Mouse (Mus musculus) thymus, postnatal 10 days (tissue): ENCODE data around the gene Tmem251.
A peak's percentile ranks its signal among the peaks of the same experiment; 100 is the strongest.

Source experiments
- DNase-seq, 2 experiments: peaks; one replicate each; pipeline ENCODE4 v3.0.0; 2021; ENCODE audit warnings: low spot score in 2 of 2

Tmem251 gene

DNA sequence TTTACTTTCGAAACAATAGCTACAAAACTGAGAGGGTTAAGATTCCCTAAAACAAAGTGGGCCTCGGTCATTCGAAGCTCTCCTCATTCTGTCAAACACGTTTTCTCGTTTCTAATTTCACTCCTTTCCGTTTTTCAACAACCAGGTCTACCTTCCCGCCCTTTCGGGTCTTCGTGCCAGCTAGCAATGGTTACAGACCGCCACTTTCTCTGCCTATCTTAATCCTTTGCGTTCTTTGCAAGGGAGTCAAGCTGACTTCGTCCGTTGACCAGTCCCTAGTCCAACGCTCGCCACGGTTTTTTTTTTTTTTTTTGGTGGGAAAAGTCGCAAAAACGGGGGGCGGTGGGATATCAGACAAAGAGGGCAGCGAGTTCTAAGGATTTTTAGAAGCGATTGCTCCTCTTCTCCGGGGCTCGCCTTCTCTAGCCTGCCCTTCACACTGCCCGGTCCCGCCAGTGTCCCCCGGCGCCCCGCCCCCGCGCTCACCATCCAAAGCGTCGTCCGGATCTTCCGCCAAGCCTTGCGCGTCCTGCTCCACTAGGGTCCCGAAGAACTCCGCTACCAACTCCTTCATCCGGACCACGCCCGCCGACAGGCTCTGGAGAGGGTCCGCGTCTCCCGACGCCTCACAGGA, 13.6 kb downstream of the Tmem251 start:
- no peak for DNase-seq

DNA sequence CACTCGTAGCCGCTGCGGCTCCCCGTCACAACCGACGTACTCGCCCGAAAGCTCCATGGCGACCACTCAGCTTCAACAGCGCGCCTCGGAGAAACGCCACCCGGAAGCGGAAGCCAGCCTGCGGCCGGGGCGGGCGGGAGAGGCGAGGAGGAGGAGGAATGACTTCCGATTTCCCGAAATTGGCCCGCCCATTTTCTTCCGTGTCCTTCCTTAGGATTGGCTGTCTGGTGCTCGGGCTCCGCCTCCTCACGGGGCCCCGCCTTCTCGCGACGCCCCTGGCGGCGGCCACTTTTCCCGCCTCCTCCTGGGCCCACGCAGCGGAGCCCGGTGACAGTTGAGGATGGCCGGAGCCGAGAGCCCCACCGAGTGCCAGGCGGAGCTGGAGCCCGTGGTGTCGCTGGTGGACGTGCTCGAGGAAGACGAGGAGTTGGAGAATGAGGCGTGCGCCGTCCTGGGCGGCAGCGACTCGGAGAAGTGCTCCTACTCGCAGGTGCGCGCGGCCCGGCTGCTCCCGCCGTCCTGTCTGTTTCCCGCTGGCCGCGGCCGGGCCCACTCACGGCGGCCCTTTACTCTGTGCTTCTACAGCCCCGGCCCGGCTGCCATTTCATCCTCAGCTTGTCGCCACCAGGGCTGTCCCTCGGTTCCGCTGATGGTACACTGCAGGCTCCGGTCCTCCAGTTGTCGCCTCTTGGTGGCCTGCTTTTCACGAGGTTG, 14.3 kb downstream of the Tmem251 start, which contains the start of the genes Gm28051, Gon7 and Ubr7:
Gm28051 (minus strand) TSS at position 77 of the 714 bp plus-strand sequence.
Gon7 (minus strand) TSS at position 115 of the 714 bp plus-strand sequence.
Ubr7 (plus strand) TSS at position 279 of the 714 bp plus-strand sequence.
- peak; percentile 93 to 94 for DNase-seq

DNA sequence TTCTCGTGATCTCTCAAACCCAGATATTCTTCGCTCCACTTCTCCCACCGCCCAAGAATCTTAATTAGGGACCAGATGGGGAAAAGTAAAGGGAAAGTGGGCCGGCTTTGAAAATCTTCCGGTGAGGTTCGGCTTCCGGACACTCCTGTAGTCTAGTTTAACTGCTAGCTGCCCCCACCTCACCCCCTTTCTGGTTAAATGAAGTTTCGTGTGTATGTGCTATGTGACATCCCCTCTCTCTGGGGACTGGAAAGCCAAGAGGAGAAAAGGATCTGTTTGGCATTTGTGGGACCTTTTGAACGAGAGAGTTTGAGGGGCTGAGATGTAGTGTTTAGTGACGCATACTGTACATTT, 14.8 kb downstream of the Tmem251 start, which contains the start of gene Gm20604:
Gm20604 (minus strand) TSS at position 270 of the 354 bp plus-strand sequence.
- no peak for DNase-seq

DNA sequence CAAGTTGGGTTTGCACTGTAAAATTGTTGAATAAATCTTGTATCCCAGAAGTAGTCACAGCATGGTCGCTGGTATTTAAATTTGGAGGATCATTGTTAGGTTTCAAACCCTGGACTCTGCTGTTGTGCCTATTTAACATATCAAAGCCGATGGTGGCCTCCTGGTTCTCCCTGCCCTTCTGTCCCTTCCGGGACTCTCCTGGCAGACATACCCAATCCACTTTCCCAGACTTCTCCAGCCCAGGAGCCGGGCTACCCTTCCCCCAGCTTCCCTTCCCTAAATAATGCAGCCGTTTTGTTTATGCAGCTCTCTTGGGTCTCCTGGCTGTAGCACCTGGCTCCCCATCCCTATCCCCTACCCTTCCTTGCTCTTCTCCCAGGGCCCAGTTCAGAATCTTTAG, 15.4 kb downstream of the Tmem251 start:
- no peak for DNase-seq

DNA sequence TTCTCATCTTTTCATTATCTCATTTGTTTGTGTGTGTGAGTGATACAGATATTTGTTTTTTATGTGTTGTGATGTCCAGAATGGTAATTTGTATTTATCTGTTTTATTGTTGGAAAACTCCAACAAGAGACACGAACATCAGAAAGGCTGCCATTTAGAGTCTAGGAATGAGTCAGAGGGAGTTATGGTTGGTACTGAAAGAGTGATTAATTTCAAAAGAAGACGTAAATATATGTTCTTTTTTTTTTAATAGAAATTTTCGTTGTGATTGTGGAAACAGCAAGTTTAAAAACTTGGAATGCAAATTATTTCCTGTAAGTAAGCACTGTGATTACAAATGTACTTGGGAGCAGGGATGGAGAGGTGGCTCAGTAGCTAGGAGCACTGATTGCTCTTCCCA, 18.1 kb downstream of the Tmem251 start:
- no peak for DNase-seq

DNA sequence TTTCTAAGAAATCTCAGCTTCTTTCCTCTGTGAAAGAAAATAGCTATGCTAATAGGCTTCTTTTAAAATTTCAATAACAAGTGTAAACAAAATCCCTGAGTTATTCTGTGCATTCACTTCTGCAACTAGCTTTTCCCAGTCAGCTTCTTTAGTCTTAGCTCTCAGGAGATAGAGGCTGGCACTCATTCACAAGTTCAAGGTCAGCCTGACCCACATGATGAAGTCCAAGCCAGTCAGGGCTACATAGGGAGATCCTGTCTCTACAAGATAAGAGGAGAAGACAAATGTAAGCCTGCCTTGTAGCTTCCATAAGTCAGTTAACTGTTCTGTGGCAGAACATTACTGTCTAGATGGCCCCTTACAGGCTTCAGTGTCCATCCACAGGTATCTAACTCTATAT, 20.1 kb downstream of the Tmem251 start:
- DNase-seq = no peak

DNA sequence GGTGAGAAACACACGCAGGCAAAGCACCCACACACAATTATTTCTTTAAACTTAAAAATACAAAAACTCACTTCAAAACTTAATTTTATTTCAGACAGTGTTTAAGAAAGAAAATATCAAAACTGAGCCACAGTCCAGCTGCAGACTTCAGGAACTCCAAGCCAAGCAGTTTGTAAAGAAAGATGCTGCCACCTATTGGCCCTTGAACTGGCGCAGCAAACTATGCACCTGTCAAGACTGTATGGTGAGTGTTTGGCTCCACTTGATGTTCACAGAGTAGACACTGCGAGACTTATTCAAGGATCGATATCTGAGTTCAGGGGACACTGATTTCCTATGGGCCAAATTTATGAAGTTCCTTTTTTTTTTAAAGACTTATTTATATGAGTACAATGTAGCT, 25.4 kb downstream of the Tmem251 start:
- DNase-seq = no peak

DNA sequence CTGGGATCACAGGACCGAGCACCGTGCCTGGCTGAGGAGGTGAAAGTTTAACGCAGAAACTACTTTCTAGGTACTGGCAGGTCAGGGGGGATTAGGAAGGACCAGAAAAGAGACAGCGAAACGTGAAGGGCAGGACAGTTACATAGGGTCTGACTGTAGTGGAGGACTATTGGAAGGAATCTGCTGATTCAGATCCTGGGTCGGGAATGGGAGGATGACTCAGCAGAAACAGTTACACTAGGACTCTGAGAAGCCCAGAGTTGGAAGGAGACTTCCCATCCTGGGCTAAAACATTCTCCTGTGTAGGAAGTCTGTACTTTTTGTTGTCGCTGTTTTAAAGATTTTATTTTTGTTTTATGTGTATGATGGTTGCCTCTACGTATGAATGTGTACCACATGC, 28.0 kb downstream of the Tmem251 start:
- no peak for DNase-seq

DNA sequence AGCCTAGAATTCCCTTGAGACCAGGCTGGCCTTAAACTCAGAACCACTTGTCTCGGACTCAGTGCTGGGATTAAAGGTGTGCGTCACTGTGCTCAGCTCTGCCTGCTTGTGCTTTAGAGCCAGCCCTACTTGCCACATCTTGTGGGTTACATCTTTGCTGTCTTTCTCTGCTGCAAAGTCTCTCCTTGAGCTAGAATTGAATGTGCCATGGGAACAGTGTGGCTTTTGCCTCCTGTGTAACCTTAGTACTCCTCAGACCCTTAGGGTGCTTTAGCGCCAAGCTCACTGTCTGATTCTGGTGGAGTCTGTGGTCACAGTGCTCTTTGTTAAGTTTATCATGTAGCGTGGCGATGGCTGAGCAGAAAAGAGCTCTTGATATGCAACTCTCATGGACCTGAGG, 29.1 kb downstream of the Tmem251 start:
- no peak for DNase-seq

DNA sequence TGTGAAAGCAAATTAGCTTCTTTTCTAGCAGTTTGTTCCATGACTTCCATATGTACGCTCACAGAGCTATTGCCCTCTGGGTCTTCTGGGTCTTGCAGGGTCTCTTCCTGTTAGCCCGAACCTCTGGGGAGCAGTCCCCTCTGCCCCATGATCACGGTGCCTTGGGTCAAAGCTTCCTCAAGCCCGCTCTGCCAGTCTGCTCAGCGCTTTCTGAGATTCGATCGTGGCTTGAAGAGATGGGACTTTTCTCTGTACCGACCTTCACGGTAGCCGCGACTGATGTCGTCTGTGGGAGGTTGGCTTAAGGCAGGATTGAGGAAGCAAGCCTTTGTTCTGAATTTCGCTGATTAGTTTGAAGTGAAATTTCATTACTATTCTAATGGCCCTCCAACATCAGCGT, 32.5 kb downstream of the Tmem251 start:
- no peak for DNase-seq

DNA sequence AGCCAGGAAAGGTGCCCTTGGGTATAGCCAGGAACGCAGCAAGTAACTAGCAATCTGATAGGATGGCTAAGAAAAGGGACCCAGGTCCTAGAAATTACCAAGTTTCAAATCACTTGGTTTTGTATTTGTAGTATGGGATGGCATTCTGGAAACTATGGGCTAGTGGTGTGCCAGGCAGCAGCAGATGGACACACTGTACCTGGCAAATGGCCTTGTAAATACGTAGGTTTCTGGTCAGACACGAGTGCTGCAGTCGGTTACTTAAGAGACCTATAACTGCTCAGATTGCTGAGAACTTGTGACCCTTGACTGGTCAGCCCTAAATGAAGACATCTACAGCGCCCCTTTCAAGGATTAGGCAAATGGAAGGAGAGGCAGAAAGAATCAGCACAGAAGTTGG, 34.6 kb downstream of the Tmem251 start:
- no peak for DNase-seq

DNA sequence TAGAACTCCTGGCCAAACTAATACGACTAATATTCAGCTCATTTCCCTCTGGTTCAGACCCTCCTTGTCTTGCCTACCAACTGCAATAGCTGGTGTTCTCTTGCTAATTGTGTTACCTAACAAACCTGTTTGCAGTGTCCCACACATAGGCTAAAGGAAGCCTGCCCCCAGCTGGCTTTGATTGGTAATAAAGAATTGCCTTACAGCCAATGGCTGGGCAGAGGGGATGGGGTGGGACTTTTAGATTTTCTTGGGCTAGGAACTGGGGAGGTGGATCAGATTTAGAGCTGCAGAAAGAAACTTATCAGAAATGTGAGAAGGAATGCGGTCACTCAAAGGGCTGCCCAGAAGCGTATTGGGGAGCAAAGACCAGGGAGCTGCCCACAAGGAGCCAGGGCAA, 35.9 kb downstream of the Tmem251 start:
- DNase-seq = no peak

DNA sequence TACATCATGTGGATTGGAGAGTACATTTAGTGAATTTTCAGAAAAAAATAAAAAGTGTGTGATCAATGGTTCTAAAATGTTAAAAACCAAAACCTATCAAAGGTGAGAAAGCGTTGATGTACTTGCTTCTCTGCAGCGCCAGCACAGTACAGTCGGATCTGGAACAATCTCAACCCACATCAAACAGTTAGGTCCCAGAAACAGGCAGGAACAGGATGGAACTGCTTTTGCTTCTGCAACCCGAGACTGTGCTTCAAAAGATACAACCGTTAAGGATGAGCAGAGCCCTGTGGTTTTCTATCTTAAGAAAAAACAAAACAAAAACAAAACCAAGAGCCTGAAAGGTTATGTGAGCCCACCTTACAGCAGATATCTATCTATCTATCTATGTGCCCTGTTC, 39.3 kb downstream of the Tmem251 start:
- DNase-seq = peak; percentile 39 to 54

DNA sequence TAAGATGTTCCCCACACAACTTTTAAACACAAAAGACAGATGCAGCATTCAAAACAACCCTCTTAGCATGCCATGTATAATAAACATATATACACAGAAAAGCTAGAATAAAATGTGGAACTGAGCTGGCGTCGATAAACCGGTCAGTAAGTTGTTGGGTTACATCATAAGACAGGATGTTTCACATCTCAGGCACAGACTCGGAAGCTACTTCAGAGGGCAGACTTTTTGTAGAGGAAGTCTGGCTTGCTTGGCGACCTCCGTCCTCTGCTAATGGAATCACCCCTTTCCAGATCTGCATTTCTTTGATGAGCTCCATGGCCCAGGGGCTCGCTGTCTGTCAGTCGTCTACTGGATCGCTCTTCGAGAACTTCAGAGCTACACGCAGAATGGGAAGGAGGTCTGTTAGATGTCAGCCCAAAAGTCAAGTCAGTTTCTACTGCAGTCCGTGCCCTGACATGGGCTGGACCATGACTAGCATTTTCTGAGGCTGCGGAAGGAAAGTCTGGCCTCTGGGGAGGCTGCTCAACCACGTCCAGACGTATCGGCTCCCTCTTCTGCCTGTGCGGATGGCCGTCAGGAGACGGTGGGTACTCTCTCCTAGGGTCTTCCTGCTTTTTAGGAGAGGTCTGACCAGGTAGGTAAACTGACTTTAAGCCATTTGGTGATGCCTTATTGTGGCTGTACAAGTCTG, 41.5 kb downstream of the Tmem251 start:
- DNase-seq = no peak

DNA sequence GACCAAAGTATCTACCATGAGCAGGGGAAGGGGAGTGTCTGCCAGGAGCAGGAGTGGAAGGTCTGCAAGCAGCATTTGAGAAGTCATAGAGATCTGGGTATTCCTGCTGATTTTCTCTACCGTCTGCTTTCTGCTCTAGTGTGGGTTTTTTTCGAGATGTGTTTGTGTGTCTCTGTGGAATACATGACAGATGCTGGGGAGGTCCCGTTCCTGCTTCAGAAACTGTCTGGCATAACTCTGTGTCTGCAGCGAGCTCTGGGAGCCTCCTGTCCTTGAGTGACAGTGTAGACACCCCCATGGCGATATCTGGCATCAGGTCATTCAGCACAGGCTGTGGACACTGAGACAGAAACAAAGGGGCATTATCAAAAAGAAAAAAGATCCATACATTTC, 42.0 kb downstream of the Tmem251 start:
- no peak for DNase-seq

DNA sequence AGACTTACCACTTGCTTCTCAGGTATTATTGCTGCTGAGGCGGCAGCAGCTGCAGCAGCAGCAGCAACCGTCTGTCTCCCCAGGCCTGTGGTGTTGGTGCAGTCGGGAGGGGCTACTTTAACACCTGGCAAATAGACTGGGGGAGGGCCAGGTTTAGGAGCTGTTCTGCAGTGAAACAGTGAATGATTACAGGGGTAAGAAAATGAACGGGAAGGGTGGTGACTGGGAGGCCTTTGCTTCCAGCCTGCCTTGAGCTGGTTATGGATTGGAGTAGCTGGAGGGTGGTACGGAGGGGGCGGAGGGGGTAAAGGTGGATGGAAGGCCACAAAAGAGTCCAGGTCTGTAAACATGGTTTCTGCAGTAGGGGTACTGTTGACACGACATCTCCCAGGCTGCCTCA, 44.4 kb downstream of the Tmem251 start:
- peak; percentile 70 to 75 for DNase-seq
